Mouse (Mus musculus): ENCODE results near the gene Gm14325. TPM values are rescaled to one million over a fixed set of nuclear protein-coding genes. Genes with fewer than 3 reads are reported as not detected.

Gene Gm14325
- 42.5 and 54.4 TPM in 2 replicates for polyA plus RNA-seq (2021; fragmentation: Nextera tagmentation)
- long read RNA-seq, experiment 1, transcript Gm14325-202 (3 exons, 310 nt): major isoform, 36 of 42 reads
- long read RNA-seq, experiment 1, partial matches to known transcripts: 1 of 42 reads
- long read RNA-seq, experiment 1, other reads (novel, unspliced or antisense): 4 of 42 reads
- long read RNA-seq, experiment 2, transcript Gm14325-201 (4 exons, 1,576 nt): minor isoform, 16 of 122 reads
- long read RNA-seq, experiment 2, transcript Gm14325-202 (3 exons, 310 nt): major isoform, 93 of 122 reads
- long read RNA-seq, experiment 2, partial matches to known transcripts: 3 of 122 reads
- long read RNA-seq, experiment 2, other reads (novel, unspliced or antisense): 10 of 122 reads

GRCm38 (mm10) chr2:177839901-177840663 lies at the start of gene Gm14325:
Gene Gm14325, minus strand, starts transcription at chr2:177840336.

Other genes starting within 250 kb of the Gm14325 start
- 8.8 and 10.0 TPM in 2 replicates for gene Gm14322, start 81.0 kb downstream of the Gm14325 start, polyA plus RNA-seq (2021; fragmentation: Nextera tagmentation)
- 6.8 and 10.9 TPM in 2 replicates for gene Gm14327, start 56.8 kb upstream of the Gm14325 start, polyA plus RNA-seq (2021; fragmentation: Nextera tagmentation)
- gene Zfp972, start 85.3 kb upstream of the Gm14325 start, polyA plus RNA-seq (2021; fragmentation: Nextera tagmentation): not detected in 2 replicates
- 38.6 and 42.8 TPM in 2 replicates for gene Gm14326, start 117.0 kb upstream of the Gm14325 start, polyA plus RNA-seq (2021; fragmentation: Nextera tagmentation)
- gene Zfp971, start 182.9 kb upstream of the Gm14325 start, polyA plus RNA-seq (2021; fragmentation: Nextera tagmentation): 16.2 and 17.9 TPM in 2 replicates
- gene Zfp931, start 238.1 kb upstream of the Gm14325 start, polyA plus RNA-seq (2021; fragmentation: Nextera tagmentation): 29.0 and 32.8 TPM in 2 replicates